Mouse (Mus musculus): Measurements from ENCODE around the gene Dot1l. TPM values are rescaled to one million over a fixed set of nuclear protein-coding genes. Genes with fewer than 3 reads are reported as not detected.

Dot1l gene
- polyA plus RNA-seq, 1 experiment from 2014 or later = 23.8 TPM

GRCm38 (mm10) chr10:80841685-80842084 is 86.7 kb downstream of the Dot1l start:
- Histone ChIP-seq H3K4me1 (replicated peaks; ENCODE audit: control insufficient read depth, insufficient read depth, low read length) (peaks cover 5% of the 10 kb centered on the region; the same call in 1 of the 2 replicates), H3K27me3 (ENCODE audit: control insufficient read depth, insufficient read depth, low read length) (peaks cover 37% of the 10 kb centered on the region), H3K36me3 (replicated peaks; ENCODE audit: control insufficient read depth, insufficient read depth) (no peaks in the 10 kb centered on the region), H3K9me3 (ENCODE audit: control insufficient read depth, low read length) (no peaks in the 10 kb centered on the region), H3K27ac (no peak overlapping the region), H3K4me3 (replicated peaks; ENCODE audit: low read length) (no peak overlapping the region), H3K4me2 (replicated peaks) (no peak overlapping the region), H3K9ac (no peak overlapping the region)
- ATAC-seq (ENCODE audit: low FRiP score) = peak; percentile 14; the same call in 1 of the 2 replicates
- WGBS = 71% methylated on average over 2 of the region's 2 CpGs
- DNase-seq (ENCODE audit: low spot score) = no peak

GRCm38 (mm10) chr10:80842334-80842733 is 87.3 kb downstream of the Dot1l start:
- Histone ChIP-seq H3K4me3 (replicated peaks; ENCODE audit: low read length) (no peak overlapping the region), H3K4me1 (replicated peaks; ENCODE audit: control insufficient read depth, insufficient read depth, low read length) (peaks cover 5% of the 10 kb centered on the region; the same call in 1 of the 2 replicates), H3K36me3 (replicated peaks; ENCODE audit: control insufficient read depth, insufficient read depth) (no peaks in the 10 kb centered on the region), H3K9me3 (ENCODE audit: control insufficient read depth, low read length) (no peaks in the 10 kb centered on the region), H3K9ac (no peak overlapping the region), H3K27ac (no peak overlapping the region), H3K27me3 (ENCODE audit: control insufficient read depth, insufficient read depth, low read length) (peaks cover 37% of the 10 kb centered on the region), H3K4me2 (replicated peaks) (no peak overlapping the region)
- no peak for ATAC-seq (ENCODE audit: low FRiP score)
- no peak for DNase-seq (ENCODE audit: low spot score)
- WGBS = 84% methylated on average over 15 of the region's 15 CpGs

- peak overlapping the region; percentile 56 for H3K4me3 ChIP-seq (replicated peaks; ENCODE audit: low read length)
- no peaks in the 10 kb centered on the region for H3K9me3 ChIP-seq (ENCODE audit: control insufficient read depth, low read length)
- H3K27ac ChIP-seq = no peak overlapping the region
- WGBS = 9% methylated on average over 28 of the region's 32 CpGs
- H3K4me2 ChIP-seq (replicated peaks) = peak overlapping the region; percentile 88
- peaks cover 5% of the 10 kb centered on the region; the same call in 1 of the 2 replicates for H3K4me1 ChIP-seq (replicated peaks; ENCODE audit: control insufficient read depth, insufficient read depth, low read length)
- no peak for DNase-seq (ENCODE audit: low spot score)
- ATAC-seq (ENCODE audit: low FRiP score) = no peak
- peaks cover 33% of the 10 kb centered on the region for H3K27me3 ChIP-seq (ENCODE audit: control insufficient read depth, insufficient read depth, low read length)
- peak overlapping the region; percentile 75 for H3K9ac ChIP-seq
- no peaks in the 10 kb centered on the region for H3K36me3 ChIP-seq (replicated peaks; ENCODE audit: control insufficient read depth, insufficient read depth)
Measured at GRCm38 (mm10) chr10:80843087-80843930, 88.3 kb downstream of the Dot1l start.

GRCm38 (mm10) chr10:80843931-80844547 is 89.0 kb downstream of the Dot1l start, which contains the start of gene Lingo3:
Gene Lingo3, minus strand, starts transcription at chr10:80844039.
- H3K36me3 ChIP-seq (replicated peaks; ENCODE audit: control insufficient read depth, insufficient read depth) = no peaks in the 10 kb centered on the region
- no peak within 1 kb of the TSS for H3K27ac ChIP-seq
- peak; percentile 70 for DNase-seq (ENCODE audit: low spot score)
- peak within 1 kb of the TSS; percentile 88 for H3K4me2 ChIP-seq (replicated peaks)
- peaks cover 5% of the 10 kb centered on the region; the same call in 1 of the 2 replicates for H3K4me1 ChIP-seq (replicated peaks; ENCODE audit: control insufficient read depth, insufficient read depth, low read length)
- H3K4me3 ChIP-seq (replicated peaks; ENCODE audit: low read length) = peak within 1 kb of the TSS; percentile 56
- H3K9ac ChIP-seq = peak within 1 kb of the TSS; percentile 75
- WGBS = 4% methylated on average over 36 of the region's 51 CpGs
- no peaks in the 10 kb centered on the region for H3K9me3 ChIP-seq (ENCODE audit: control insufficient read depth, low read length)
- peak; percentile 44; the same call in 1 of the 2 replicates for ATAC-seq (ENCODE audit: low FRiP score)
- peaks cover 33% of the 10 kb centered on the region for H3K27me3 ChIP-seq (ENCODE audit: control insufficient read depth, insufficient read depth, low read length)

MicroRNA genes within 50 kb of the gene (microRNA counts, 519-probe panel; counts per million panel counts)
- microRNA mmu-miR-1982 = not detected

Small RNA genes within 50 kb of the gene (microRNA-seq; reads per million reads assigned to microRNA genes)
- gene Mir1982 = 6.8 reads per million, percentile 26 among the genes with 10 or more reads in this experiment

Other genes starting within 250 kb of the Dot1l start
- gene Atp8b3, start 216.1 kb upstream of the Dot1l start, polyA plus RNA-seq (2014; fragmentation: Nextera tagmentation; extraction: Ambion mirVana) = 0.87 and 1.1 TPM in 2 replicates
- 29.0 and 30.8 TPM in 2 replicates for gene Rexo1, start 193.6 kb upstream of the Dot1l start, polyA plus RNA-seq (2014; fragmentation: Nextera tagmentation; extraction: Ambion mirVana)
- 5.1 and 5.3 TPM in 2 replicates for gene Klf16, start 177.9 kb upstream of the Dot1l start, polyA plus RNA-seq (2014; fragmentation: Nextera tagmentation; extraction: Ambion mirVana)
- 157 and 174 TPM in 2 replicates for gene Abhd17a, start 164.9 kb upstream of the Dot1l start, polyA plus RNA-seq (2014; fragmentation: Nextera tagmentation; extraction: Ambion mirVana)
- 63.1 and 64.5 TPM in 2 replicates for gene Scamp4, start 152.3 kb upstream of the Dot1l start, polyA plus RNA-seq (2014; fragmentation: Nextera tagmentation; extraction: Ambion mirVana)
- gene Adat3, start 152.3 kb upstream of the Dot1l start, polyA plus RNA-seq (2014; fragmentation: Nextera tagmentation; extraction: Ambion mirVana) = 5.2 and 5.6 TPM in 2 replicates
- 1.7 and 1.9 TPM in 2 replicates for gene Gm49322, start 149.2 kb upstream of the Dot1l start, polyA plus RNA-seq (2014; fragmentation: Nextera tagmentation; extraction: Ambion mirVana)
- 65.4 and 76.4 TPM in 2 replicates for gene Csnk1g2, start 132.4 kb upstream of the Dot1l start, polyA plus RNA-seq (2014; fragmentation: Nextera tagmentation; extraction: Ambion mirVana)
- 83.2 and 83.7 TPM in 2 replicates for gene Btbd2, start 98.1 kb upstream of the Dot1l start, polyA plus RNA-seq (2014; fragmentation: Nextera tagmentation; extraction: Ambion mirVana)
- gene Mknk2, start 77.1 kb upstream of the Dot1l start, polyA plus RNA-seq (2014; fragmentation: Nextera tagmentation; extraction: Ambion mirVana) = 53.8 and 60.2 TPM in 2 replicates
- 45.3 and 47.1 TPM in 2 replicates for gene Mob3a, start 53.2 kb upstream of the Dot1l start, polyA plus RNA-seq (2014; fragmentation: Nextera tagmentation; extraction: Ambion mirVana)
- 20.0 and 20.4 TPM in 2 replicates for gene Izumo4, start 53.0 kb upstream of the Dot1l start, polyA plus RNA-seq (2014; fragmentation: Nextera tagmentation; extraction: Ambion mirVana)
- 112 and 114 TPM in 2 replicates for gene Ap3d1, start 12.9 kb upstream of the Dot1l start, polyA plus RNA-seq (2014; fragmentation: Nextera tagmentation; extraction: Ambion mirVana)
- 55.6 and 62.9 TPM in 2 replicates for gene Sf3a2, start 43.0 kb downstream of the Dot1l start, polyA plus RNA-seq (2014; fragmentation: Nextera tagmentation; extraction: Ambion mirVana)
- gene Plekhj1, start 43.4 kb downstream of the Dot1l start, polyA plus RNA-seq (2014; fragmentation: Nextera tagmentation; extraction: Ambion mirVana) = 117 and 123 TPM in 2 replicates
- gene Amh, start 50.0 kb downstream of the Dot1l start, polyA plus RNA-seq (2014; fragmentation: Nextera tagmentation; extraction: Ambion mirVana) = 0.16 TPM in 1 of 2 replicates, not detected in the other
- 0.37 and 0.96 TPM in 2 replicates for gene Jsrp1, start 58.3 kb downstream of the Dot1l start, polyA plus RNA-seq (2014; fragmentation: Nextera tagmentation; extraction: Ambion mirVana)
- gene Oaz1, start 71.5 kb downstream of the Dot1l start, polyA plus RNA-seq (2014; fragmentation: Nextera tagmentation; extraction: Ambion mirVana) = 1,195 and 1,204 TPM in 2 replicates
- 9.9 and 14.3 TPM in 2 replicates for gene Lingo3, start 88.8 kb downstream of the Dot1l start, polyA plus RNA-seq (2014; fragmentation: Nextera tagmentation; extraction: Ambion mirVana)
- gene Lsm7, start 100.0 kb downstream of the Dot1l start, polyA plus RNA-seq (2014; fragmentation: Nextera tagmentation; extraction: Ambion mirVana) = 241 and 287 TPM in 2 replicates
- gene Sppl2b, start 100.1 kb downstream of the Dot1l start, polyA plus RNA-seq (2014; fragmentation: Nextera tagmentation; extraction: Ambion mirVana) = 69.3 and 70.3 TPM in 2 replicates
- gene Tmprss9, start 116.6 kb downstream of the Dot1l start, polyA plus RNA-seq (2014; fragmentation: Nextera tagmentation; extraction: Ambion mirVana) = 0.09 and 0.17 TPM in 2 replicates
- gene Timm13, start 145.8 kb downstream of the Dot1l start, polyA plus RNA-seq (2014; fragmentation: Nextera tagmentation; extraction: Ambion mirVana) = 311 and 351 TPM in 2 replicates
- gene Lmnb2, start 163.0 kb downstream of the Dot1l start, polyA plus RNA-seq (2014; fragmentation: Nextera tagmentation; extraction: Ambion mirVana) = 12.9 and 13.8 TPM in 2 replicates
- gene Gadd45b, start 174.9 kb downstream of the Dot1l start, polyA plus RNA-seq (2014; fragmentation: Nextera tagmentation; extraction: Ambion mirVana) = 6.2 and 8.0 TPM in 2 replicates